Mouse (Mus musculus) layer of hippocampus, postnatal 36 days (tissue): ENCODE measurements at regions not wholly inside any gene's neighbourhood (a gene's known extent, or its start where the extent isn't known, plus 50 kb on each side); places are given as distances from the start of the nearest gene placed in this dataset.

Experiments
- DNase-seq, 2 experiments: peaks; one replicate each; pipeline ENCODE4 v3.0.0; 2022

- DNase-seq: no peak
Observed at GRCm38 (mm10) chr4:142638733-142639339, 399.6 kb upstream of the Kazn start.

- DNase-seq: no peak
Observed at GRCm38 (mm10) chr4:142638057-142638456, 398.9 kb upstream of the Kazn start.

GRCm38 (mm10) chr4:142634398-142634797 lies 395.2 kb upstream of the Kazn start:
- DNase-seq: no peak

GRCm38 (mm10) chr4:142633667-142634350 lies 394.6 kb upstream of the Kazn start:
- no peak for DNase-seq

- no peak for DNase-seq
Observed at GRCm38 (mm10) chr4:142626503-142627194, 387.4 kb upstream of the Kazn start.

- DNase-seq: no peak
Observed at GRCm38 (mm10) chr4:142625456-142625855, 386.3 kb upstream of the Kazn start.

- DNase-seq: no peak
Observed at GRCm38 (mm10) chr4:142622151-142622861, 383.1 kb upstream of the Kazn start.

GRCm38 (mm10) chr4:142619396-142619795 lies 380.2 kb upstream of the Kazn start:
- DNase-seq: no peak

GRCm38 (mm10) chr4:142618770-142619169 lies 379.6 kb upstream of the Kazn start:
- no peak for DNase-seq

- DNase-seq: no peak
Observed at GRCm38 (mm10) chr4:142617676-142618075, 378.5 kb upstream of the Kazn start.

GRCm38 (mm10) chr4:142616901-142617300 lies 377.7 kb upstream of the Kazn start:
- no peak for DNase-seq

GRCm38 (mm10) chr4:142605098-142605497 lies 365.9 kb upstream of the Kazn start:
- no peak for DNase-seq

GRCm38 (mm10) chr4:142597214-142597613 lies 358.0 kb upstream of the Kazn start:
- no peak for DNase-seq

GRCm38 (mm10) chr4:142589084-142589741 lies 350.0 kb upstream of the Kazn start:
- DNase-seq: no peak

- peak; percentile 15 to 43 for DNase-seq
Observed at GRCm38 (mm10) chr4:142588418-142589083, 349.4 kb upstream of the Kazn start.

- DNase-seq: no peak
Observed at GRCm38 (mm10) chr4:142587345-142588035, 348.3 kb upstream of the Kazn start.

- no peak for DNase-seq
Observed at GRCm38 (mm10) chr4:142578536-142578935, 339.3 kb upstream of the Kazn start.

- no peak for DNase-seq
Observed at GRCm38 (mm10) chr4:142577519-142577918, 338.3 kb upstream of the Kazn start.

GRCm38 (mm10) chr4:142574528-142574927 lies 335.3 kb upstream of the Kazn start:
- DNase-seq: no peak

- no peak for DNase-seq
Observed at GRCm38 (mm10) chr4:142570712-142571111, 331.5 kb upstream of the Kazn start.

GRCm38 (mm10) chr4:142568556-142568955 lies 329.4 kb upstream of the Kazn start:
- no peak for DNase-seq
